Mouse (Mus musculus): Measurements from ENCODE around the gene Gfral.

DNA sequence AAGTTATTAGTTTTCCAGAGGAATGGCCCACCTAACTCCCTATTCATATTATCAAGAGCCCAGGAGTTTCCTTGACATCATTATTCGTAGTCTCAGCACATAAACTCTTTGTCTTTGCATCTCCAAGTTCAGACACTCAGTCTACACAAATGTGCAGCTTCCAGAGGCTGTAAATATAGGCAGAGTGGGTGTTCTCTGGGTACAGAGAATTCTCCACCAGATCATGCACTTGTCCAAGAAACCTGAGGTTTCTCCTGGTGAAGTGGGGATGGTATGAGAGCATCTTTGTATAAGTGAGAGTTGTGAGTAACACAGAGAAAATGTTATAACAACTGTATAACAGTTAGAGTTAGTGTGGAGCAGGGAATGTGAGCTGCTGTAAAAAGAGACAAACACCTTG, 84.1 kb downstream of the Gfral start:
- TF ChIP-seq MAX (IDR thresholded peaks at IDR 0.05; ENCODE audit: low read depth) (no peak), MYOG (IDR thresholded peaks at IDR 0.05; ENCODE audit: control insufficient read depth in 1 of 3, insufficient read depth in 1 of 3, insufficient read length in 2 of 3, low read depth in 2 of 3) (no peak), USF1 (IDR thresholded peaks at IDR 0.05; ENCODE audit: low read depth) (no peak), CEBPB (IDR thresholded peaks at IDR 0.05; ENCODE audit: insufficient read depth, poor library complexity, severe bottlenecking) (no peak), TCF3 (IDR thresholded peaks at IDR 0.05; ENCODE audit: insufficient read length, low read depth) (no peak), POLR2A (IDR thresholded peaks at IDR 0.05; ENCODE audit: insufficient read length, low read depth) (no peak)

All from myocyte (in vitro differentiated cells).